Mouse (Mus musculus): Measurements from ENCODE around the gene Sema5a.

The Sema5a gene

DNA sequence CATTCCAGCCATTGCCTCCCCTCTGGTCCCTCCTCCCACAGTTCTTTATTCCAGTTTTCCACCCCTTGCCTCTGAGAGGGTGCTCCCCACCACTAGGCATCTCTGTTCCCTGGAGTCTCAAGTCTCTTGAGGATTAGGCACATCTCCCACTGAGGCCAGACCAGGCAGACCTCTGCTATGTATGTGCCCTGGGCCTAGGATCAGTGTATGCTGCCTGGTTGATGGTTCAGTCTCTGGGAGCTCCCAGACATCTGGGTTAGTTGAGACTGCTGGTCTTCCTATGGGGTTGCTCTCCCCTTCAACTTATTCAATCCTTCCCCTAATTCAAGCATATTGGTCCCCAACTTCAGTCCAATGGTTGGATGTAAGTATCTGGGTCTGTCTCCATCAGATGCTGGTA is 189.7 kb downstream of the Sema5a start:
- no peak for DNase-seq (ENCODE audit: low read depth, low spot score)

DNA sequence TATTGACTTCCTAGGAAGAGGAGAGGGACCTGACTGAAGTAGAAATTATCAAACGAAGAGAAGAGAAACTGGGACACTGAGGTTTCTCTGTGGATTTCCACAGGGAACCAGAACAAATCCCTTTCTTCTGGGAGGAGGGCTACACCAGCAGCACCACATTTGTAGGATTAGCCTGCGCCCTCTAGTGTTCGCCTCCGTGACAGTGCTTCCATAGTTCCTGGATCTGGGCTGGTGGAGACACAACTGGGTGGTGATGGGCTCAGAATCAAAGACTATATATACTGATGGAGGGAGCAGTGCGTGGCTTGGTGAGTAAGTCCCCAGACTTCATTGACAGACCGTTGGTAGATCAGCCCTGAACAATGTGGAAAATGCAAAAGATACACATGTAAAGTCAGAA is 193.0 kb downstream of the Sema5a start:
- DNase-seq (ENCODE audit: low read depth, low spot score) = peak; percentile 54

GRCm38 (mm10) chr15:32442745-32443144 is 198.1 kb downstream of the Sema5a start:
- DNase-seq (ENCODE audit: low read depth, low spot score) = no peak

DNA sequence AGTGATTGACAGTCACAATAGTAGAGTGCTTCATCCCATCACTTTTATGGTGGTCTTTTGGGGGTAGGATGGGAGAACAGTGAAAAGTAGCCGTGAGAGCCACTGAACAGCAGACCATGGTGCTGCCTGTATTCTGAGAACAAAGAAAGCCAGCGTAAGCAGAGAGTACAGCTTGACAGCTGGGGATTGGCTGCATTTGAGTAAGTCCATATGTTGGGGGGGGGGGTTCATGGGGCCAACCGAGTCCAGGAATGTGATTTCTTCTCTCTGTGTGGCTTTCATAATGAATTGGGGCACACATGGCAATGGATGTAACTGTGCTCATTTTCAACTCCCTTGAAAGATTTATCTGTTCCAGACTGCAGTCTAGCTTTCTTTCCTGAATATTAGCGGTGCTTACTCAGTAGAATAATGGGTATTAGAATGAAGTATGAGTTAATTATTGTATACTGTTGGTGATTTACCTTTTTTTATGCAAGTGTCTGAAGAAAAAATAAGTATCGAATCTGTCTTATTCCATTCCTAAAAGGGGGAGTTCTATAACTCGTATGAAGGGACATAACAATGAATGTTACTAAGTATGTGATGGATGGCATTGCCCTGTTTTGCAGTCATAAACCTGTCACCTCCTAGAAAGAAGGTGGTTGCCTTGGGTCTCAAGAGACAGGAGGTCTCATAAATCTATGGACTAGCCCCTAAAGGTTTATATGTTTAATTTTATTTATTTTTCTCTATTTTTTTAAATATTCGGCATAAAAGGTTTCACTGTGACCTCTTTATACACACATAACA is 203.1 kb downstream of the Sema5a start:
- DNase-seq (ENCODE audit: low read depth, low spot score) = peak; percentile 44

GRCm38 (mm10) chr15:32459046-32459445 is 214.4 kb downstream of the Sema5a start:
- DNase-seq (ENCODE audit: low read depth, low spot score) = no peak

DNA sequence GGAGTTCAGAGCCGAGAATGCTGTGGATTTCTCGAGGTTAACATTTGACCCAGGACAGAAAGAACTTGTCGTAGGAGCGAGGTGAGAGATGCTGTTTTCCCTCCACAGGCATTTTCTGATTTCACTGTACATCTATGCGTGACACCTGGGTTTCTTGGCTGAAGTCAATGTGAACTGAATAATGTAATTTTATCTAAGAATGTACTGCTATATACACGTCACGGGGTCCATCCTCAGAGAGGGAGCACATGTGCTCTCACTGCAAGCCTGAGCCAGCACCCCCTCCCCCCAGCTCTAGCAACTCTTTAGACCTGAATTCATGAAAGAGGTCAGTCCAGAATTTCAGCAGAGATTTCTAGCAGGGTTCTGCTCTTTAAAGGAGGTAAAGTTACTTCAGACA is 215.6 kb downstream of the Sema5a start:
- DNase-seq (ENCODE audit: low read depth, low spot score) = no peak

DNA sequence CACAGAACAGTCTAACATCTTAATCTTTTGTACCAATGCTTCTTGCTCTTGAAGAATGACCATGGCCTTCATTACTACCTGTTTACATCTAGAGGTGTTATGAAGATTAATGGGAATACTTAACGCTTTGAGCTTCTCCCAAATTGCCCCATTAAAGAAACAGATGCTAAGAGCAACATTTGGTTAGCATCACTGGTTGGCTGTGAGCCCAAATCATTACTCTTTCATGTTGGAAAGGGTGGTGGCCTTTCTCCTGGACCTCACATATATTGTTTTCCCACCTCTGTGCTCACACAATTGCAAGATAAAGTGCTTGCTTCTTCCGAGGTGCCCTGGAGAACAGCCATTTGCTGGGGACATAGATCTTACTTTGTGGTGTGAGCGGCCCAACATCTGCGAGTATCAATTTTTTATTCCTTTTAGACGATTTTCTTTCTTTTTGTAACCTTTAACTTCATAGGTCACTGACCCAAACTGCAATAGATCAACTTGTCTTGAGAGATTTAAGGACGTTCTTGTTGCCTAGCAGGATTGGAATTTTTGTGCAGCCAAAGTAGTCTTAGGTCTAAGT is 227.0 kb downstream of the Sema5a start:
- peak; percentile 22 for DNase-seq (ENCODE audit: low read depth, low spot score)

- no peak for DNase-seq (ENCODE audit: low read depth, low spot score)
Observed at GRCm38 (mm10) chr15:32480747-32481146, 236.1 kb downstream of the Sema5a start.

DNA sequence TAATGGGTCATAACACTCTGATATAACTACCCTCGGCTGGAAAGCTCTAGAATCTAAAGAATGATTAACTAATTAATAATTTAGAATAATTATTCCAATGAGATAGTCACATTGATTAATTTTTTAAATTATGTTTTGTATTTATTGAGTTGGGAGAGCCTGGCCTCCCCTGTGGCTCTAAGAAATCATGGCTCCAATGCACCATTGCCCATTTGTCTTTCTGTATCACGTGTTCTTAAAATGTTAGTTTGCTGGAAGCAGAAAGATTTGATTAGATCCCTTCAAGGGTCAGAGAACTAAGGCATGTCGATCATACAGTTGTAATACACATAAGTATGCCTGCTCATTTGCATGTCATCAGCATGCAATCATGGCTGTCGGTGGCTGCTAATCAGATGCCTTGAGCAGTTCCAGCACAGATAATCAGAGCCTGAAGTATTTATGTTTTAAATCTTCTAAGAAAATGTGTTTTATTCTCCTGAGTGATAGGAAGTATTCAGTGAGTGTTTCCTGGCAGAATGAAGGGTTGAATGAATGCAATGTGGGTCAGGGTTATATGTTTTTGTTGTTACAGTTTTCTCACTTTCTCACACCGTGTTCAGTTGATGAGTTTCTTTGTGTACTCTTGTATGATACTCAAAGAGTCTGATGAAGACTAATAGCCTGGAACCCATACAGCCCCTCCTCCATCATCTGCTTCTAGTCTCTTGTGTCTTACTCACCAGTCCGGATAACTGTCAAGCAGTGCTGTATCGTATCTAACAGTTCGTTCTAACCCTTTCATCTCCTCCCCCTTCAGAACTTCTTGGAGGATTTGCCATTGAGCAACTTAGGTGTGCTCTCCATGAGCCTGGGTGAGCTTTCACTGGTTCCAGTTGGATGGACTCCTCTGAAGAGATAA is 240.7 kb downstream of the Sema5a start:
- DNase-seq (ENCODE audit: low read depth, low spot score) = no peak

GRCm38 (mm10) chr15:32487968-32488367 is 243.4 kb downstream of the Sema5a start:
- no peak for DNase-seq (ENCODE audit: low read depth, low spot score)

GRCm38 (mm10) chr15:32494219-32494618 is 249.6 kb downstream of the Sema5a start:
- DNase-seq (ENCODE audit: low read depth, low spot score) = no peak

DNA sequence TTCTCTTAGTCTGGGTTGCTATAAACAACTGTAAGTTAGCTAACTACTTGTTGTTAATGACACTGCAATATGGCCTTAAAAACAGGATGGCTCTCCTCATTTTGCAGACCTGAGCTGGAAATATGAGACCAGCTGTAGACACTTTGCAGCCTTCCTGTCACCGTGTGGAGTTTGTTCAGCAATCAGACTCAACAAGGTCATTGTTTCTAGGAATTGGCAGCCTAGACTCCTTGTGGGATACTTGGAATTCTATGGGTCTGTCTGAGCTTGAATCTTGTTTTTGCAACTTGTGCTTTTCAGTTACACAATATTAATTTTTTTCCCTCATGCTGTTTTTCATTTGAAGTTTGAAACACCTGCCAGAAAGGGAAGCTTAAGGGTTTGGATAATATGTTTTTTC is 250.3 kb downstream of the Sema5a start:
- no peak for DNase-seq (ENCODE audit: low read depth, low spot score)

- no peak for DNase-seq (ENCODE audit: low read depth, low spot score)
Observed at GRCm38 (mm10) chr15:32496880-32497279, 252.3 kb downstream of the Sema5a start.

GRCm38 (mm10) chr15:32505941-32506340 is 261.3 kb downstream of the Sema5a start:
- no peak for DNase-seq (ENCODE audit: low read depth, low spot score)

DNA sequence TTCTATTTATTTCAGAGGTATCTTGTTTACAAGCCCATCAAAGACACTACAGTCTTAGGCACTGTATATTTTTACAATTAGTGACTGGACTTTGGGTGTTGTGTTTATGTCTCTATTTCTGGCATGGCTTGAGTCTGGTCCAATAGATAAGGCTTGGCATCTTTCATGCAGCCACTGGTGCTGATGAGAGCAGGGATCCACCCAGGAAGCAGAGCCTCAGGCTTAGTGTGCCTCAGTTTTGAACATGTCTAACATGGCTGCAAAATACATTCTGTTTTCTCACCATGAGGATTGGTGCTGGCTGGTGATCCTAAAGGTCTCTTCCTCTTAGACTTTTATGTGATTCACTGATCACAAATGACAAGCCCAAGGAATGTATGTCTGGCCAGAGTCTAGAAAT is 263.7 kb downstream of the Sema5a start:
- DNase-seq (ENCODE audit: low read depth, low spot score) = no peak

GRCm38 (mm10) chr15:32514877-32515276 is 270.3 kb downstream of the Sema5a start:
- DNase-seq (ENCODE audit: low read depth, low spot score) = no peak

DNA sequence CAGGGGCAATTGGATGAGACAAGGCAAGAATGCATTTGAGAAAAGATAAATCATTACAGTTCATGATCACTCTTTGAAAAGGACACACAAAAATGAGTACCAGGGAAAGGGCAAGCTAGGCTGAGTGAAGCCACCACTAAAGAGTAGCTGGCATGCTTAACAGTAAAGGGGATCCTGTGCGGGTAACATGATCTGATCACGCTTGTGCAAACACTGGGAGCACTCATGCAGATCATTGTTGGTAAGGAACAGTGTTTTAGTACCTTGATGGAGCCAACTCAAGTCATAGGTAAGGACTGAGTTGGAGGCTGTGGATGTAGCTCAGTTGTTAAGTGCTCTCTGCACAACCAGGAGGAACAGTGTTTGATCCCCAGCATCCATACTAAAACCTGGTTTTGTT is 273.3 kb downstream of the Sema5a start:
- no peak for DNase-seq (ENCODE audit: low read depth, low spot score)

DNA sequence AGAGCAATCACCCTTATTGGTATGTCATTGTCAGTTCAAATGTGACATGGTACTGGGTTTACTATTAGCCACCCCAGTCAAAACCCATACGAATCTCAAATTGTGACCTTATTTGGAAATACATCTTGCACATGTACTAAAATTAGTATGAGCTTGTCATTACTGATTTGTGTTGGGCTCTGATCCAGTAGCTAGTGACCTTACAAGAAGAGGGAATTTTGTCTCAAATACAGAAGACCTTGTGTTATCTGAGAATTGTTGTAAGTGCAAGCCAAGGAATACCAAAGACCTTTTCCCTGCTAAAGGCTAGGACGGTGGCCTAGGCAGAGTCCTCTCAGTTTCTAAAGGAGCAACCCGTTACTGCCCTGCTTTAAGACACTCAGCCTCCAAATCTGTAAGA is 287.9 kb downstream of the Sema5a start:
- no peak for DNase-seq (ENCODE audit: low read depth, low spot score)

GRCm38 (mm10) chr15:32533541-32534080 is 289.0 kb downstream of the Sema5a start:
- DNase-seq (ENCODE audit: low read depth, low spot score) = no peak

DNA sequence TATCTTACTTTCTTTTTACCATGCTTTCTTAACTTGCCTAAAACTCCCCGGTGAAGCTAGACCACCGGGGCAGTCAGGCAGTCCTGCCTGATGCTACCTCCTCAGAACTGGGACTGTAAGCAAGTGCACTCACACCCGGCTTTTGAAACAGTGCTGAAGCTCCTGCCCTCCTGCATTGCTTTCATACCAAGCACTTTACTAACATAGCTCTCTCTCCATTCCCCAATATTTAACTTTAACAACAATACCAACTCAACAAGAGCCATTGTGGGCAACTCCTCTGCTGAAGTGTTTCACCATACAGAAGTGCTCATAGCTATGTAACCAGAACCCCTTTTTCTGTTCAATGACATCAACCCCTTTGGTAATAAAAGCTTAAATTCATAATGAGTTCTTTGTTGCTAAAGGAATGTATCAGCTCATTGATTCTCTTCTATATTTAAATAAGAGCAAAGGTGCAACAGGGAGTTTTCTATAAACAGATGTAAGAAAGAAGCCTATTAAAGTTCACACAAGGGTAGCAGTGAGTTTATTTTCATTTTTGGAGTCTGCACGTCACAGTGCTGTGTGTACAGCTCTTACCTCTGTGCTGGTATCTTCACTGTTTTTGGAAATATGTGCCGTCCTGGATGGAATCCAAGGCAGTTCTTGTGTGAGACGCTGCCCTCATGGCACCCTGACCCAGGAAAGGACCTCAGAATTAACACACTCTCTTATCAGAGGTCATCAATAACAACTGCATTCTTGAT is 292.3 kb downstream of the Sema5a start:
- DNase-seq (ENCODE audit: low read depth, low spot score) = no peak

DNA sequence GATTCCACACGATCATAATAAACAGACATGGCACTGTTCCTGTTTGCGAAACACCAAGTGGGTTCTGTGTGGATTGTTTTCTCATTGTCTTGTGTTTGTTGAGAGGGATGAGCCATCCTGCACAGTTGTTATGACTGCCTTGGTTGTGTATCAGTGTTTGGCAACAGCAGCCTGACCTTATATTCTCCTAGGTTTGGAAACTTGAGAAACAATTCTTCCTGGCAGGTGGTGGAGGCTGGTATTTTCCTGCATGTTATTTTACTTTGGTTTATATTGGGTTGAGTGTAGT is 292.8 kb downstream of the Sema5a start:
- no peak for DNase-seq (ENCODE audit: low read depth, low spot score)

DNA sequence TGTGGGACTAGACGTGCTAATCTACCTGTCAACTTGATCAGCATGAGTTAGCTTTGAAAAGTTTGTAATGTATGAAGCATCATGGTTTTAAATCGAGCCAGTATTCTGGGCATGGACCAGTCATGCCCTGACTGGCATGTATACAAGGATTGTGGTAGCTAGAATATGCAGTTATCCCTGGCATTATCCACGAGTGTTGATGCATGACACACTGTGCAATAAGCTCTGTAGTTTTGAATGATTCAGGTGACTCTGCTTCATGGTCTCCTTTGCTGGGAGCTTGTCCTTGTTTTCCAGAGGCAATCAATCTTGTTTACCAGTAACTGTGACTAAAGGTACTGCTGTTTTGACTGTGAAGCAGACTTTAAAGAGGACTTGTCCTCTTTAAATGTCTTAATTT is 293.5 kb downstream of the Sema5a start:
- no peak for DNase-seq (ENCODE audit: low read depth, low spot score)

All from embryo, embryonic 11.5 days (tissue).